Mouse (Mus musculus): ENCODE data around the gene AB124611.
"Not testable (repeated sequence)": the region's sequence is repeated elsewhere in the genome, so short reads cannot be mapped to it uniquely, and the experiment has no call there.

AB124611 gene

GRCm38 (mm10) chr9:21518690-21519089 lies 7.3 kb upstream of the AB124611 start:
- in situ Hi-C loops (cut with MboI, MseI): not testable (repeated sequence)

DNA sequence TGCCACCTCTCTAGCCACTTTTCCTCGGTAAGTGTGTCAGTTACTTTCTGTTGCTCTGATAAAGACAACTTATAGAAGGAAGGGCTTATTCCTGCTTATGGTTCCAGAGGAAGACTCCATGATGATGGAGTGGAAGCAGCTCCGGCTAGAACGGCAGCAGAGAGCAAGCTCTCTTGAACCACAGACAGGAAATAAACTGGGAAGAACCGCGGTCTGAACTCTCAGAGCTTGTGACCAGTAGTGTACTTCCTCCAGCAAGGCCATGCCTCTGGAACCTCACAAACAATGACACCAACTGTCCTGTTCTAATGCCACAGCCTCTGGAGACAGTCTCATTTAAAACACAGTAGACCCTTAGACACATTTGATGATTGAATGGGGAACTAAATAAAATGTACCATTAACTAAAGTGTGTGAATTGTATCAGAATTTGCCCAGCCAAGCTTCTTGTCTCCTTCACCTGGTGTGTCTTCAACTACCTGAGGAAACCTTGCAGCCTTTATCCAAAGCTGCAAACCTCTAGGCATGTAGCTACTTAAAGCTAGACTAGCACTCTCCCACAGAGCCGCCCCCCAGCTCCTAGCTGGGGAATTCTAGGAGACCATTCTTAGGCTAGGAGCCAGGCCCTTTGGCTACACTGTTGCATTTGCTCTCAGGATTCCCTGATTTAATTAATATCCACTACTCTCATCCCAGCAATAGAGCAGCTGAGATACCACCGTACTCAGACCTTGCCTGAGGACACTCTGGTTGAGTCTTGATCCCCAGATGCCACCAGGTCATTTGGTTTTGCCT lies 637 bp upstream of the AB124611 start:
- in situ Hi-C loops (cut with MboI, MseI): no loop called here

DNA sequence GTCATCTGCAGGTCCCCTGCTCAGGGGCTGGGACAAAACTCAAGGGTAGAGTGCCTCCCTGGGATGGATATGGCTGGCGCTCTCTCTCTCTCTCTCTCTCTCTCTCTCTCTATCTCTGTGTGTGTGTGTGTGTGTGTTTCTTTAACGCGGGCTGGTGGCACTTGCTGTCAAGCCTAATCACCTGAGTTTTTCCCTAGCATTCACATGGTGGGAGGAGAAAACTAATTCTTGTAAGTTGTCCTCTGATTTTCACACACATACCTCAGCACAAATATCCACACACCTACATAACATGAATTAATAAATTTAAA lies 613 bp downstream of the AB124611 start:
- in situ Hi-C loops (cut with MboI, MseI): no loop called here

DNA sequence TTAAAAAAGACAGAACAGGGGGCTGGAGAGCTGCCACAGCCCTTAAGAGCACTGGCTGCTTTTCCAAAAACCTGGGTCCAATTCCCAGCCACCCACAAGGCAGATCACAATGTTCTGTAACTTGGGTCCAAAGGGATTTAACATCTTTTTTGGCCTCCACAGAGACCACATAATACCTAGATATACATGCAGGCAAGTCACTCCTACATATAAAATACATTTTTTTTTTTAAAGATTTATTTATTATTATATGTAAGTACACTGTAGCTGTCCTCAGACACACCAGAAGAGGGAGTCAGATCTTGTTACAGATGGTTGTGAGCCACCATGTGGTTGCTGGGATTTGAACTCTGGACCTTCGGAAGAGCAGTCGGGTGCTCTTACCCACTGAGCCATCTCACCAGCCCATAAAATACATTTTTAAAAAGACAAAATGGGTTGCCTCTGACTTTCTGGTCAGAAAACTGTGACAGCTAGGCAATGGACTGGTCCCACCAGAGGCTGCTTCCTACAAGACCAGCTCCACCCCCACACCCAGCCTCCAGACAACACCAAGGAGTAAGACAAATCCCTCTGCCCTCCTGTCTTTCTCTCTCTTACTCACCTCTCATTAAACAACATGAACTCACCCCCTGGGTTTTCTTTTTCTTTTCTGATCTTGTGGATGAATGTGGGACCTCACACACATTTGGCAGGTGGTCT lies 1.3 kb downstream of the AB124611 start:
- in situ Hi-C loops (cut with MboI, MseI): no loop called here

DNA sequence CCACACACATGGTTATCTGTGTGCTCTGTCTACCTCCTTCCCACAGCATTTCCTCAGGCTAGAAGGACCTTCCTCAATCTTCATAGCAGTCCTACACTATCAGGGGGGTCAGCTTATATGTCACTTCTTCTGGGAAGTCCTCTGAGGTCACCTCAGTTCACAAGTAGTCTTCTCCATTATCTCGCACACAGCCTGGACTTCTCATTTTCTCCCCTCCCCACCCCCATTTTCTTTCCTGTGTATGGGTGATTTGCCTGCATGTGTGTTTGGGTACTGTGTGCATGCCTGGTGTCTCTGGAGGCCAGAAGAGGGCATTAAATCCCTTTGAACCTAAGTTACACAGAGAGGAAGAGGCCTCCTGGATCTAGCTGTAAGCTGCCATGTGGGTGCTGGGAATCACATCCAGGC lies 1.9 kb downstream of the AB124611 start:
- in situ Hi-C loops (cut with MboI, MseI): no loop called here

DNA sequence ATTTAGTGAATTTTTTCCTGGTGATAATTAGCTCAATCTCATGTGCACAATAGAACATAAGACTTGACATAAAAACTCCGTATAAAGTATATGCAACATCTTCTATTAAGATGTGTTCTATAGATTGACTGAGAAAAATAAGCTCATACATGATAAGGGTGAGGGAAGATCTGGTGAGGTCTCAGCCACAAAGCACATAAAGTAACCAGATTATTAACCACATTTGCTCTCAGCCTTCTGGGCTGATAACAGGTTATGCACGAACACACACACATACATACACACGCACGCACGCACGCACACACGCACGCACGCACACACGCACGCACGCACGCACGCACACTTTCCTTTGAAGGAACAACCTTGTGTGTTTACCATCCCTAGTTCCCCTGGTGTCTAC lies 10.5 kb downstream of the AB124611 start:
- in situ Hi-C loops (cut with MboI, MseI): loop anchor here (5.0 kb wide), 1 partner anchor 39 kb away; no protein-coding TSS in a partner anchor

DNA sequence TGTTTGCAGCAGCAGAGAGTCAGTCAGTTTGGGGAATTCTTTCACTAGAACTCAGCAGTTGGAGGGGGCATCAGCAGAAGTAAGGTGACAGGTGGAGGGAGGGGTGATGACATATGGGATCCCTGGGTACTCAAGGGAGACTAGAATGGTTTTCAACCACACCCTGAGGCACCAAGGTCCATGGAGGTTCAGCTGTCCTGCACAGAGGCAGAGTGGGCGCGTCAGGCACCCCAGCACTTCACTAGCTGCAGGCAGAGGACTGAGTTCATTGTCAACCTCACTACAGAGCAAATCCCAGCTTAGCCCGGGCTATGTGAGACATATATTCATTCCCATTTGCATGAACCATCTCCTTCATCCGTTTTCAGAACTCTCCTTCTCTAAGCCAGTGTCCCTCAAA lies 11.0 kb downstream of the AB124611 start:
- in situ Hi-C loops (cut with MboI, MseI): loop anchor here (5.0 kb wide), 1 partner anchor 40 kb away; no protein-coding TSS in a partner anchor

DNA sequence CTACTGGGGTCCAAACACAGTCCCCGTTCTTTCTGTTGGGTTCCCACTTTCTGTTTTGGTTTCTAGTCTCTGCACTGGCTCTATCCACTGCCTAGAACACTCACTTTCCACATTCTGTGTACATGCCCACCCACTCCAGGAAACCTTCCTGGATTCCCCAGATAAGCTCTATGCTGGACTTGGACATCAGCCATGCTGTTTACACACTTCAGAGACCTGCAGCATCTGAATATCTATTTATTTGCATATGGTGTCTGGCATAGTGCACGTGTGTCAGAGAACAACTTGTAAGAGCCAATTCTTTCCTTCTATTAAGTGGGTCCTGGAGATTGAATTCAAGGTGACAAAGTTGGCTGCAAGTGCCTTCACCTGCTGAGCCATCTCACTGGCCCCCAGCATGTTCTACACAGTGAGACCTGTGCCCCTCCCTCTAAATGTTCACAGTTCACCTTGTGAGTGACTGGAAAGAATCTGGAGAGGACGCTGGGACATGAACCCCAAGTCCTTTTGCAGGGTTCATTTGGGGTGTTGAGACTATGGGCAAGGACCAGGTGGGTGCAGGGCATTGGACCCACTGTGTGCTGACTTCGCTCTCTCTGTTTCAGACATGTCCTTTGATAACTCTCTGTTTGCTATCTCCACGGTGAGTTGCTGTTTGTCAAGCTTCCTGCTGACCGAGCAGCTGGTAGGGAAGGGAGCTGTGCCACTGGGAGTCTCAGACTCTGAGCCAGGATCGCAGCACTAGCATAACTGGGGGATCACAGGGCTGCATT lies 14.2 kb downstream of the AB124611 start:
- in situ Hi-C loops (cut with MboI, MseI): loop anchor here (5.0 kb wide), 1 partner anchor 43 kb away; no protein-coding TSS in a partner anchor

- in situ Hi-C loops (cut with MboI, MseI): not testable (repeated sequence)
Measured at GRCm38 (mm10) chr9:21542001-21542400, 16.0 kb downstream of the AB124611 start.

GRCm38 (mm10) chr9:21545351-21545915 lies 19.5 kb downstream of the AB124611 start:
- in situ Hi-C loops (cut with MboI, MseI): no loop called here

- in situ Hi-C loops (cut with MboI, MseI): no loop called here
Measured at GRCm38 (mm10) chr9:21545916-21546788, 20.2 kb downstream of the AB124611 start.

DNA sequence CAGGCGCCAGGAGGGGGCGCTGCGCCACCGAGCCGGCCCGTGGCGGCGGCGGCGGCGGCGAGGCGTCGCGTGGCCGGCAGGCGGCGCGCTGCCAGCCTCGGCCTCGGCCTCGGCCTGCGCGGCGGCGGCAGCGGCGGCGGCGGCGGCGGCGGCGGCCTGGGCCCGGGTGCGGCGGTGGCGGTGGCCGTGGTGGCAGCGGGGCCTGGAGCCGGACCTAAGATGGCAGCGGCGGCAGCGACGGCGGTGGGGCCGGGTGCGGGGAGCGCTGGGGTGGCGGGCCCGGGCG lies 20.8 kb downstream of the AB124611 start, which contains the start of gene Carm1:
Gene Carm1, plus strand, starts transcription at position 106 of the 286 bp plus-strand sequence.
- in situ Hi-C loops (cut with MboI, MseI): no loop called here

GRCm38 (mm10) chr9:21547075-21547941 lies 21.3 kb downstream of the AB124611 start:
- in situ Hi-C loops (cut with MboI, MseI): no loop called here

DNA sequence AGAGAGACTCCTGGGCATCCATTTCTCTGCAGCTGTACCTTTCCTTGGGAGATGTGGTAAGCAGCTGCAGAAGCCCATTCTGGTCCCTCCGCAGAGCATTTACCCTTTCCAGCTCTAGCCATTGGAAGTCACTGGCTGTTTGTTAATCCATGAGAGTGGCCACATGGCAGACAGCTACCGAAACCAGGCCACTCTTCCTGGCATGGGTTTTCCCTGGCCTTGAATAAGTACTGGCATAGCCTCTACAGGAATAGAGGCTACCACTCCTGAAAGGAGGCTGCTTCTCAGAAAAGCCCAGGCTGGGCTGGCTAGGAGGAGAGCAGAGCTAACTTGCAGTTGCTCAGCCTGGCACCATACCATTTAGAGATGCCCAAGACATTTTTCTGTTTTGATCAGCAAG lies 25.1 kb downstream of the AB124611 start:
- in situ Hi-C loops (cut with MboI, MseI): no loop called here

GRCm38 (mm10) chr9:21553607-21554273 lies 27.8 kb downstream of the AB124611 start:
- in situ Hi-C loops (cut with MboI, MseI): no loop called here

DNA sequence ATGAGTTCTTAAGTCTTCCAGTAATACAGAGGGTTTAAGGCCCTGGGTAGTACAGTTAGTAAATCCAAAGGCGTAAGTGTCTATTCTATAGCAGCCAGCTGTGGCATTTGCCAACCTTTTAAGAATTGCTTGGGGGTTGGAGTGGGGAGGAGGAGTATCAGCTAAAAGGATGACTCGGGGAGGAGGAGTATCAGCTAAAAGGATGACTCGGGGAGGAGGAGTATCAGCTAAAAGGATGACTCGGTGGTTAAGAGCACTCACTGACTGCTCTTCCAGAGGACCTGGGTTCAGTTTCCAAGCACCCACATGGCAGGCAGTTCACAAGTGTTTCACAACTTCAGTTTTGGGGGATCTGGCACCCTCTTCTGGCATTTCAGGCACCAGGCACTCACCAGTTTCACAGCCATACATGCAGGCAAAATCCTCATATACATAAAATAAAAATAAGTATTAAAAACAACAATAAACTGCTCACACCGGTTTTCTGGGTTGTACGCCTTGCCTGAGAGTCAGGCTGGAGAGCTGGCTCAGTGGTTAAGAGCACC lies 29.3 kb downstream of the AB124611 start:
- in situ Hi-C loops (cut with MboI, MseI): no loop called here

- in situ Hi-C loops (cut with MboI, MseI): no loop called here
Measured at GRCm38 (mm10) chr9:21556996-21557395, 31.0 kb downstream of the AB124611 start.

DNA sequence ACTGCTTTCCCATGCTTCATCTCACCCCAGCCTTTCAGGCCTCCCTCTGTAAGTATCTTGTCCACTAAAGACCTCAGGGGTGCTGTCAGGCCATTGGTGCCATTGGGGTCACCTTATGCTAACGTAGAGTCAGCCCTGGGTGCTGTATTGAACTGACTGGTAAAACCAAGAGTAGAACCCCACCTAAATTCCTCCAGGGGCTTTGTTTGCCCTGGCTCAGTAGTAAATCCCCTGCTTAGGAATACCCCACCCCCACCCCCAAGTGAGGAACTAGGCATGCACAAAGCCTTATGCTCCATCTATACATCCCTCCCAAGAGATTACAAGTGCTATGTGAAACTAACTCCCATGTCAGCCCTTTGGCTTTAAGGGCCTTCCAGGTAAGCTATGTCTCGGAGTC lies 31.6 kb downstream of the AB124611 start:
- in situ Hi-C loops (cut with MboI, MseI): no loop called here

DNA sequence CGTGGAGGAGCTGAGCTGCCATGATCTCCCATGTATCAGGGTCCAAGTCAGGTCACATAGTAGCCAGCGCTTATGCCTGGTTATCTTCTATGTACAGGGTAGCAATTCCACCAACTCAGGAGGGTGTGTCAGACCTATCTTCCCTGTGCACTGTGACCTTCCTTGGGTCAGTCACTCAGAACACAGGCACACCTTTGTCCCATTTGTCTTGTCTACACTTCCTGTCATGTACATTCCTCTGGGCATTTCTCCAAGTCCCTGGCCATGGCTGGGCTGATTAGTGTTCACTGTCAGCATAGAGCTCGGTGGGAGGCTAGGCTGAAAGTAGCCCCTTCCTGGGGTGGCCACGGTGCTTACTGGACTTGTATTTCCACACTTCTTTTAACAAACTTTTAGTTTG lies 32.4 kb downstream of the AB124611 start:
- in situ Hi-C loops (cut with MboI, MseI): no loop called here

All from regulatory T cell (primary cell).